Mouse (Mus musculus) thymus, postnatal 4 days (tissue): Measurements from ENCODE around the gene B830017H08Rik.
A peak's percentile ranks its signal among the peaks of the same experiment; 100 is the strongest.

ENCODE experiments used
- DNase-seq: peaks from one replicate; pipeline ENCODE4 v3.0.0; 2021

Gene B830017H08Rik

GRCm38 (mm10) chr16:17812120-17812519 is 20.8 kb upstream of the B830017H08Rik start:
- DNase-seq, result peak; percentile 31

GRCm38 (mm10) chr16:17813173-17813572 is 19.7 kb upstream of the B830017H08Rik start:
- DNase-seq, result no peak

- peak; percentile 87 for DNase-seq
Observed at GRCm38 (mm10) chr16:17815411-17816402, 17.2 kb upstream of the B830017H08Rik start.

GRCm38 (mm10) chr16:17816528-17816927 is 16.4 kb upstream of the B830017H08Rik start:
- DNase-seq, result no peak

- DNase-seq, result no peak
Observed at GRCm38 (mm10) chr16:17826500-17826899, 6.4 kb upstream of the B830017H08Rik start.

- no peak for DNase-seq
Observed at GRCm38 (mm10) chr16:17828229-17828628, 4.7 kb upstream of the B830017H08Rik start.

- DNase-seq, result no peak
Observed at GRCm38 (mm10) chr16:17828867-17829266, 4.1 kb upstream of the B830017H08Rik start.

- DNase-seq, result no peak
Observed at GRCm38 (mm10) chr16:17830385-17831178, 2.3 kb upstream of the B830017H08Rik start.

GRCm38 (mm10) chr16:17831781-17832180 is 1.1 kb upstream of the B830017H08Rik start:
- DNase-seq, result no peak

GRCm38 (mm10) chr16:17833321-17833680 is 380 bp downstream of the B830017H08Rik start:
- no peak for DNase-seq

GRCm38 (mm10) chr16:17833681-17834399 is 919 bp downstream of the B830017H08Rik start:
- DNase-seq, result peak; percentile 55

- no peak for DNase-seq
Observed at GRCm38 (mm10) chr16:17834543-17834942, 1.6 kb downstream of the B830017H08Rik start.

- no peak for DNase-seq
Observed at GRCm38 (mm10) chr16:17835481-17835880, 2.6 kb downstream of the B830017H08Rik start.

- DNase-seq, result no peak
Observed at GRCm38 (mm10) chr16:17838051-17838450, 5.1 kb downstream of the B830017H08Rik start, which contains the start of gene Car15. TSS of gene Car15 (minus strand) at chr16:17838364.

GRCm38 (mm10) chr16:17839976-17840375 is 7.1 kb downstream of the B830017H08Rik start:
- no peak for DNase-seq

- no peak for DNase-seq
Observed at GRCm38 (mm10) chr16:17842437-17842836, 9.5 kb downstream of the B830017H08Rik start.

- DNase-seq, result no peak
Observed at GRCm38 (mm10) chr16:17843701-17844365, 10.9 kb downstream of the B830017H08Rik start.

GRCm38 (mm10) chr16:17848431-17848830 is 15.5 kb downstream of the B830017H08Rik start:
- no peak for DNase-seq

- peak; percentile 35 for DNase-seq
Observed at GRCm38 (mm10) chr16:17848928-17849327, 16.0 kb downstream of the B830017H08Rik start.

GRCm38 (mm10) chr16:17849486-17849885 is 16.6 kb downstream of the B830017H08Rik start:
- DNase-seq, result no peak

- no peak for DNase-seq
Observed at GRCm38 (mm10) chr16:17851331-17851730, 18.4 kb downstream of the B830017H08Rik start.

GRCm38 (mm10) chr16:17851860-17852259 is 18.9 kb downstream of the B830017H08Rik start:
- no peak for DNase-seq
